Mouse (Mus musculus) lung, adult 2 months (tissue): Measurements from ENCODE around the gene Bmx. TPM values are rescaled to one million over a fixed set of nuclear protein-coding genes. Genes with fewer than 3 reads are reported as not detected.
A peak's percentile ranks its signal among the peaks of the same experiment; 100 is the strongest.

Experiments used
- DNase-seq: peaks from one replicate; pipeline ENCODE4 v3.0.0; 2022
- H3K4me1 ChIP-seq: fragments of 200-500 bp; 2 replicates; pipeline ENCODE4 v1.6.1; 2011; ENCODE audit warnings: low read length; ENCODE audit not compliant: control insufficient read depth, insufficient read depth
- H3K4me3 ChIP-seq: fragments of 200-500 bp; replicated peaks from 2 replicates; pipeline ENCODE3; 2011; ENCODE audit warnings: low read depth, mild to moderate bottlenecking, control low read depth, low read length; ENCODE audit errors: extremely low read depth
- CTCF ChIP-seq: fragments of 200-500 bp; IDR thresholded peaks from 2 replicates; pipeline ENCODE4 v1.5.1; 2011; ENCODE audit warnings: mild to moderate bottlenecking, low read length, control low read depth; ENCODE audit not compliant: insufficient read depth
- POLR2A ChIP-seq: fragments of 200-500 bp; IDR thresholded peaks from 2 replicates; pipeline ENCODE4 v1.6.1; 2011; ENCODE audit warnings: low read depth, mild to moderate bottlenecking, control low read depth, low read length, borderline replicate concordance; ENCODE audit errors: extremely low read depth
- WGBS: fragments of 180-500 bp; shearing (Covaris S2); methylation state at CpG from one replicate; pipeline ENCODE4 v1.1.7; 2018; 5-methylcytosine and 5-hydroxymethylcytosine counted together
- polyA plus RNA-seq: library from polyadenylated mRNA; depleted of rRNA; stranded (reverse); fragments of >200 nt; gene quantifications from 2 replicates; pipeline ENCODE4 v1.2.3, GENCODE M21; 2012; rRNA removed

Bmx gene
- 1.4 and 2.7 TPM in 2 replicates for polyA plus RNA-seq

GRCm38 (mm10) chrX:164258057-164258456, at the start of gene Bmx:
Bmx (minus strand) TSS chrX:164258193.
- H3K4me1 ChIP-seq: peaks cover 4% of the 10 kb centered on the region
- no peak for DNase-seq
- H3K4me3 ChIP-seq: no peak within 1 kb of the TSS
- TF ChIP-seq POLR2A (no peak), CTCF (no peak)
- 60% methylated on average over 8 of the region's 8 CpGs for WGBS

GRCm38 (mm10) chrX:164306250-164306649, 48.3 kb upstream of the Bmx start:
- 46% methylated on average over 2 of the region's 2 CpGs for WGBS
- no peaks in the 10 kb centered on the region for H3K4me1 ChIP-seq
- TF ChIP-seq POLR2A (no peak), CTCF (no peak)
- H3K4me3 ChIP-seq: no peak overlapping the region
- no peak for DNase-seq

- TF ChIP-seq POLR2A (no peak), CTCF (no peak)
- H3K4me1 ChIP-seq: no peaks in the 10 kb centered on the region
- no peak for DNase-seq
- no peak overlapping the region for H3K4me3 ChIP-seq
- WGBS: 36% methylated on average over 5 of the region's 5 CpGs
These were observed 33.2 kb upstream of the Bmx start for GRCm38 (mm10) chrX:164291147-164291546.

GRCm38 (mm10) chrX:164287077-164287476, 29.1 kb upstream of the Bmx start:
- no peak overlapping the region for H3K4me3 ChIP-seq
- DNase-seq: peak; percentile 9
- WGBS: 61% methylated on average over 3 of the region's 3 CpGs
- H3K4me1 ChIP-seq: no peaks in the 10 kb centered on the region; the same call in 1 of the 2 replicates
- TF ChIP-seq CTCF (peak; percentile 21; the same call in 1 of the 2 replicates), POLR2A (no peak)

- no peaks in the 10 kb centered on the region; the same call in 1 of the 2 replicates for H3K4me1 ChIP-seq
- H3K4me3 ChIP-seq: no peak overlapping the region
- DNase-seq: no peak
- no peak for TF ChIP-seq POLR2A
- WGBS: 59% methylated on average over 4 of the region's 4 CpGs
These were observed 25.8 kb upstream of the Bmx start for GRCm38 (mm10) chrX:164283808-164284207.

- TF ChIP-seq POLR2A: no peak
- TF ChIP-seq CTCF: no peak
- no peak for DNase-seq
- 44% methylated on average over 7 of the region's 7 CpGs for WGBS
These were observed 23.1 kb upstream of the Bmx start for GRCm38 (mm10) chrX:164280918-164281647.

GRCm38 (mm10) chrX:164275536-164275935, 17.5 kb upstream of the Bmx start:
- Histone ChIP-seq H3K4me1 (no peaks in the 10 kb centered on the region; the same call in 1 of the 2 replicates), H3K4me3 (no peak overlapping the region)
- WGBS: 38% methylated on average over 3 of the region's 3 CpGs
- TF ChIP-seq POLR2A (no peak), CTCF (no peak)
- DNase-seq: no peak

More at GRCm38 (mm10) chrX:164280918-164281647, 23.1 kb upstream of the Bmx start:
- Histone ChIP-seq H3K4me3 (no peak overlapping the region), H3K4me1 (no peaks in the 10 kb centered on the region; the same call in 1 of the 2 replicates)

GRCm38 (mm10) chrX:164270603-164271002, 12.6 kb upstream of the Bmx start:
- Histone ChIP-seq H3K4me3 (no peak overlapping the region), H3K4me1 (no peaks in the 10 kb centered on the region; the same call in 1 of the 2 replicates)
- 79% methylated on average over 3 of the region's 3 CpGs for WGBS
- no peak for TF ChIP-seq CTCF
- no peak for TF ChIP-seq POLR2A
- no peak for DNase-seq

GRCm38 (mm10) chrX:164269285-164269761, 11.3 kb upstream of the Bmx start, which contains the start of gene Pir:
Pir (plus strand) TSS chrX:164269371.
- H3K4me1 ChIP-seq: no peaks in the 10 kb centered on the region; the same call in 1 of the 2 replicates
- 23% methylated on average over 20 of the region's 20 CpGs for WGBS
- peak; percentile 53 for DNase-seq
- H3K4me3 ChIP-seq: peak within 1 kb of the TSS; percentile 58
- TF ChIP-seq POLR2A (peak; percentile 71; the same call in 1 of the 2 replicates), CTCF (0 out of 2 replicates have a peak, but pooled peaks have one; percentile 14)

GRCm38 (mm10) chrX:164264861-164265260, 6.9 kb upstream of the Bmx start:
- no peak for DNase-seq
- TF ChIP-seq CTCF: no peak
- no peaks in the 10 kb centered on the region for H3K4me1 ChIP-seq
- no peak overlapping the region for H3K4me3 ChIP-seq
- 56% methylated on average over 1 of the region's 1 CpGs for WGBS
